In genomic region chr19:43648343-43648742, GRCm38 (mm10) we compare ENCODE assay signal across 27 mouse cellular contexts. TPM values are rescaled to one million over a fixed set of nuclear protein-coding genes. Genes with fewer than 3 reads are reported as not detected.
DNase-seq lines count a peak whose midpoint lies in the region; ATAC-seq and TF ChIP-seq lines count a peak whose summit lies in the region.
"Had no signal": no experiment of that assay in that cellular context is flagged by ENCODE, and none has a peak within 500 bp of the region (broad histone marks: within the 10 kb centered on the region; RNA-seq: fewer than 3 reads in every experiment).

No protein-coding gene starts in this region.

- no peak for ATAC-seq in liver, postnatal 0 days
- ATAC-seq in liver, embryonic 11.5 days (replicated peaks; ENCODE audit: low FRiP score) = no peak
- ATAC-seq in common myeloid progenitor, adult 5-6 weeks (replicated peaks; ENCODE audit: low read depth, poor library complexity, severe bottlenecking) = peak; percentile 85
- peak; percentile 91 for ATAC-seq in monocyte, adult 5-6 weeks (replicated peaks; ENCODE audit: insufficient number of reproducible peaks, low FRiP score, low TSS enrichment, poor library complexity, severe bottlenecking)
- ATAC-seq: forebrain, embryonic 15.5 days had no signal

- H3K27ac ChIP-seq in liver, postnatal 0 days (ENCODE audit: low read depth) = no peak overlapping the region
- H3K27ac ChIP-seq in liver, embryonic 11.5 days (ENCODE audit: low read depth, low read length) = no peak overlapping the region
- no peak overlapping the region for H3K27ac ChIP-seq in hindbrain, embryonic 10.5 days
- H3K27ac ChIP-seq: forebrain, embryonic 15.5 days; heart, adult 2 months; heart, embryonic 13.5 days; hindbrain, embryonic 13.5 days; kidney, embryonic 15.5 days; liver, embryonic 14.5 days; macrophage had no signal

- 44% methylated on average over 4 of the region's 4 CpGs for WGBS in liver, postnatal 0 days (ENCODE audit: insufficient replicate concordance)
- WGBS in liver, embryonic 11.5 days = 74% methylated on average over 4 of the region's 4 CpGs
- 93% methylated on average over 4 of the region's 4 CpGs for WGBS in hindbrain, embryonic 10.5 days

- H3K36me3 ChIP-seq in liver, postnatal 0 days (replicated peaks; ENCODE audit: insufficient read depth, low read length) = no peaks in the 10 kb centered on the region
- H3K36me3 ChIP-seq in liver, embryonic 11.5 days (ENCODE audit: control insufficient read depth, insufficient read depth, low read length) = no peaks in the 10 kb centered on the region
- H3K36me3 ChIP-seq in hindbrain, embryonic 10.5 days = no peaks in the 10 kb centered on the region
- H3K36me3 ChIP-seq: forebrain, embryonic 15.5 days; heart, embryonic 13.5 days; hindbrain, embryonic 13.5 days; kidney, embryonic 15.5 days had no signal

- H3K4me1 ChIP-seq in liver, postnatal 0 days (ENCODE audit: insufficient read depth) = peaks cover 17% of the 10 kb centered on the region
- H3K4me1 ChIP-seq in liver, embryonic 11.5 days (replicated peaks; ENCODE audit: control insufficient read depth, insufficient read depth, low read length) = no peaks in the 10 kb centered on the region; the same call in 1 of the 2 replicates
- no peaks in the 10 kb centered on the region for H3K4me1 ChIP-seq in hindbrain, embryonic 10.5 days (replicated peaks)
- H3K4me1 ChIP-seq: forebrain, embryonic 15.5 days; heart, embryonic 13.5 days; hindbrain, embryonic 13.5 days had no signal

- peaks cover 6% of the 10 kb centered on the region; the same call in 1 of the 2 replicates for H3K27me3 ChIP-seq in liver, postnatal 0 days (ENCODE audit: insufficient read depth, low read length)
- H3K27me3 ChIP-seq in liver, embryonic 11.5 days (replicated peaks; ENCODE audit: control insufficient read depth, insufficient read depth, low read length) = peaks cover 5% of the 10 kb centered on the region
- peaks cover 7% of the 10 kb centered on the region for H3K27me3 ChIP-seq in hindbrain, embryonic 10.5 days (ENCODE audit: insufficient read depth, poor library complexity, severe bottlenecking)
- H3K27me3 ChIP-seq: forebrain, embryonic 15.5 days had no signal

- DNase-seq in liver, postnatal 0 days = peak; percentile 50
- no peak for DNase-seq in liver, embryonic 11.5 days (ENCODE audit: low spot score)
- DNase-seq in lung, postnatal 25 days (ENCODE audit: low spot score) = peak; percentile 61
- DNase-seq in hindbrain, embryonic 10.5 days (ENCODE audit: low spot score) = no peak
- no peak for DNase-seq in testis, postnatal 10 days (ENCODE audit: low spot score)
- DNase-seq: cerebellum, adult 18-20 months; gastrocnemius, postnatal 10 days; heart, postnatal 14 days; kidney, adult 11 months; kidney, postnatal 4 days; right cerebral cortex, postnatal 14 days had no signal

- no peak for TF ChIP-seq CTCF in liver, postnatal 0 days (IDR thresholded peaks at IDR 0.05; ENCODE audit: low read depth)

- TF ChIP-seq EP300 in liver, postnatal 0 days (IDR thresholded peaks at IDR 0.05; ENCODE audit: low read depth) = no peak

- no peak overlapping the region for H3K9ac ChIP-seq in liver, postnatal 0 days (replicated peaks)
- no peak overlapping the region for H3K9ac ChIP-seq in liver, embryonic 11.5 days (ENCODE audit: low read depth, low read length)
- H3K9ac ChIP-seq: forebrain, embryonic 15.5 days; heart, embryonic 13.5 days; hindbrain, embryonic 13.5 days; kidney, embryonic 15.5 days; liver, embryonic 14.5 days had no signal

- no peaks in the 10 kb centered on the region for H3K9me3 ChIP-seq in liver, postnatal 0 days (ENCODE audit: low read length)
- H3K9me3 ChIP-seq in liver, embryonic 11.5 days (ENCODE audit: control insufficient read depth, low read length) = no peaks in the 10 kb centered on the region
- H3K9me3 ChIP-seq in hindbrain, embryonic 10.5 days = no peaks in the 10 kb centered on the region
- H3K9me3 ChIP-seq: forebrain, embryonic 15.5 days; heart, embryonic 13.5 days; hindbrain, embryonic 13.5 days; kidney, embryonic 15.5 days had no signal

- H3K4me3 ChIP-seq in liver, postnatal 0 days (ENCODE audit: low read depth, low read length) = no peak overlapping the region
- H3K4me3 ChIP-seq in liver, embryonic 11.5 days (ENCODE audit: low read depth, low read length) = no peak overlapping the region
- H3K4me3 ChIP-seq in hindbrain, embryonic 10.5 days = no peak overlapping the region
- H3K4me3 ChIP-seq: forebrain, embryonic 15.5 days; heart, adult 2 months; heart, embryonic 13.5 days; hindbrain, embryonic 13.5 days; kidney, embryonic 15.5 days had no signal

- no peak overlapping the region for H3K4me2 ChIP-seq in liver, postnatal 0 days (ENCODE audit: low read depth, low read length)
- no peak overlapping the region for H3K4me2 ChIP-seq in liver, embryonic 11.5 days
- H3K4me2 ChIP-seq: forebrain, embryonic 15.5 days; heart, embryonic 13.5 days; hindbrain, embryonic 13.5 days; kidney, embryonic 15.5 days; midbrain, embryonic 11.5 days had no signal

RNA-seq across cellular contexts. Expression of gene Slc25a28, which starts 26.3 kb away (rescaled TPM):
- 4.8 and 6.3 TPM in 2 replicates for polyA plus RNA-seq in liver, postnatal 0 days (2015; fragmentation: Nextera tagmentation; extraction: Ambion mirVana)
- polyA plus RNA-seq in liver, embryonic 11.5 days (2014; fragmentation: Nextera tagmentation; extraction: Ambion mirVana) = 12.2 and 14.0 TPM in 2 replicates
- 32.9 and 38.3 TPM in 2 replicates for total RNA-seq in common myeloid progenitor, adult 5-6 weeks (2017)
- total RNA-seq in monocyte, adult 5-6 weeks (2017) = 68.7 to 103 TPM (median 101 TPM) in 3 replicates
- 9.2 and 12.3 TPM in 2 replicates for polyA plus RNA-seq in hindbrain, embryonic 10.5 days (2016; fragmentation: Nextera tagmentation; extraction: Ambion mirVana)

RNA-seq across cellular contexts. Expression of gene Nkx2-3, which starts 36.2 kb away (rescaled TPM):
- polyA plus RNA-seq in liver, postnatal 0 days (2015; fragmentation: Nextera tagmentation; extraction: Ambion mirVana) = 0.05 and 0.13 TPM in 2 replicates
- 1.2 and 2.3 TPM in 2 replicates for polyA plus RNA-seq in liver, embryonic 11.5 days (2014; fragmentation: Nextera tagmentation; extraction: Ambion mirVana)
- 0.64 and 2.5 TPM in 2 replicates for total RNA-seq in common myeloid progenitor, adult 5-6 weeks (2017)
- not detected in 3 replicates for total RNA-seq in monocyte, adult 5-6 weeks (2017)
- 0.56 and 1.0 TPM in 2 replicates for polyA plus RNA-seq in hindbrain, embryonic 10.5 days (2016; fragmentation: Nextera tagmentation; extraction: Ambion mirVana)
- total RNA-seq: gastrocnemius, postnatal 10 days; heart, adult 2 months; heart, postnatal 14 days; left cerebral cortex, adult 18-20 months; left cerebral cortex, postnatal 36 days; MEL had no signal
- polyA plus RNA-seq: heart, adult 2 months; heart, embryonic 13.5 days; hindbrain, embryonic 13.5 days; limb, embryonic 14.5 days; macrophage; midbrain, postnatal 0 days; thymus, postnatal 0 days had no signal

RNA-seq across cellular contexts. Expression of gene Entpd7, which starts 41.1 kb away (rescaled TPM):
- polyA plus RNA-seq in liver, postnatal 0 days (2015; fragmentation: Nextera tagmentation; extraction: Ambion mirVana) = 1.9 TPM in 2 replicates
- 8.5 and 9.2 TPM in 2 replicates for polyA plus RNA-seq in liver, embryonic 11.5 days (2014; fragmentation: Nextera tagmentation; extraction: Ambion mirVana)
- total RNA-seq in common myeloid progenitor, adult 5-6 weeks (2017) = 4.8 and 5.2 TPM in 2 replicates
- total RNA-seq in monocyte, adult 5-6 weeks (2017) = 1.5 to 10.0 TPM (median 6.4 TPM) in 3 replicates
- polyA plus RNA-seq in hindbrain, embryonic 10.5 days (2016; fragmentation: Nextera tagmentation; extraction: Ambion mirVana) = 9.0 and 9.3 TPM in 2 replicates

Comparison
In these comparisons a context has a peak if more than half of its experiments do, and no peak if none do; other contexts are left out.
1. DNase-seq: peak in liver, postnatal 0 days (single experiment) and lung, postnatal 25 days (single experiment); none in liver, embryonic 11.5 days (single experiment), hindbrain, embryonic 10.5 days (single experiment) and testis, postnatal 10 days (single experiment).
2. ATAC-seq: peak in common myeloid progenitor, adult 5-6 weeks (single experiment) and monocyte, adult 5-6 weeks (single experiment); none in liver, postnatal 0 days (single experiment) and liver, embryonic 11.5 days (single experiment).